Mouse (Mus musculus) MEL (cell line): ENCODE results near the gene Gucd1.

Experiments used
- MEF2A ChIP-seq: IDR thresholded peaks from 2 replicates; pipeline ENCODE4 v1.6.1; 2014; ENCODE audit warnings: low read depth, mild to moderate bottlenecking, inconsistent platforms, low read length, improper control_type of control experiment; ENCODE audit not compliant: poor library complexity, insufficient replicate concordance, severe bottlenecking; ENCODE audit errors: extremely low read depth
- ZC3H11A ChIP-seq: IDR thresholded peaks from 2 replicates; pipeline ENCODE4 v1.6.1; 2012; ENCODE audit warnings: low read depth, mild to moderate bottlenecking, inconsistent platforms, low read length, improper control_type of control experiment

DNA sequence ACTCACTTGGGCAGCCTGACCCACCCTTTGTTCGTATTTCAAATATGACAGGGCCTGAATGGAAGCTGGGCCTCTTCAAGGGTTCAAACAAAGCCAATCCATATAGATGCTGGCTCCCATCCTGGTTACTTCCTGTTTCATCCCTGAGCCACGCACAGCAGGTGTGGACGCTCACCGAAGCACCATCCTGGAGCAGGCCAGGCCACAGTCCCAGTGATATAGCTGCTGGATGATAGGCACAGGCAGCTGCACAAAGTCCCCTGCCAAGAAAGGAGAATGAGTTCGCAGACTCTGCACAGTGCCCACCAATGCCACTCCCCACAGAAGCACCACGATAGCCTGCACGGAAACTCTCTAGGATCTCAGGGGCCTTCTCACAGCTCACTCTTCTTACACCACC, 5.9 kb downstream of the Gucd1 start:
- no peak for TF ChIP-seq MEF2A
- TF ChIP-seq ZC3H11A, result no peak
